Mouse (Mus musculus) brown adipose tissue, adult 24 weeks (tissue): ENCODE measurements around the gene Sh3bgrl2. TPM values are rescaled to one million over a fixed set of nuclear protein-coding genes. Genes with fewer than 3 reads are reported as not detected.
"Not testable (repeated sequence)": the region's sequence is repeated elsewhere in the genome, so short reads cannot be mapped to it uniquely, and the experiment has no call there.

Experiments
- H3K27ac ChIP-seq: fragments of 200-500 bp; replicated peaks from 2 replicates; pipeline ENCODE4 v1.5.1; 2012; ENCODE audit warnings: low read depth, mild to moderate bottlenecking, low read length
- H3K4me1 ChIP-seq: fragments of 200-500 bp; 2 replicates; pipeline ENCODE4 v1.6.1; 2012; ENCODE audit warnings: low read length, mixed read lengths; ENCODE audit not compliant: control insufficient read depth, insufficient read depth, insufficient read length
- H3K4me3 ChIP-seq: fragments of 200-500 bp; 2 replicates; pipeline ENCODE4 v1.5.1; 2012; ENCODE audit warnings: low read depth, mild to moderate bottlenecking, low read length, moderate library complexity; ENCODE audit not compliant: insufficient read depth
- polyA plus RNA-seq: library from polyadenylated mRNA; stranded (reverse); fragments of >200 nt; gene quantifications from 2 replicates; pipeline ENCODE4 v1.2.4, GENCODE M21; 2012; ENCODE audit not compliant: missing spikeins, insufficient read depth, insufficient read length

Sh3bgrl2 gene
- polyA plus RNA-seq = 7.2 and 8.0 TPM in 2 replicates

GRCm38 (mm10) chr9:83547830-83548689 lies at the start of gene Sh3bgrl2:
TSS of gene Sh3bgrl2 (plus strand) at chr9:83548327.
- Histone ChIP-seq H3K4me1 (no peaks in the 10 kb centered on the region), H3K27ac (peak within 1 kb of the TSS; percentile 64), H3K4me3 (peak within 1 kb of the TSS; percentile 92)

- H3K4me1 ChIP-seq, H3K27ac ChIP-seq, H3K4me3 ChIP-seq: not testable (repeated sequence)
Measured at GRCm38 (mm10) chr9:83519081-83519480, 29.0 kb upstream of the Sh3bgrl2 start.

- Histone ChIP-seq H3K4me3 (no peak overlapping the region), H3K27ac (no peak overlapping the region), H3K4me1 (no peaks in the 10 kb centered on the region)
Measured at GRCm38 (mm10) chr9:83519510-83520155, 28.5 kb upstream of the Sh3bgrl2 start.

GRCm38 (mm10) chr9:83527341-83528060 lies 20.6 kb upstream of the Sh3bgrl2 start:
- Histone ChIP-seq H3K4me3 (no peak overlapping the region), H3K4me1 (no peaks in the 10 kb centered on the region; the same call in 1 of the 2 replicates), H3K27ac (no peak overlapping the region)

- no peak overlapping the region for H3K27ac ChIP-seq
Measured at GRCm38 (mm10) chr9:83533044-83533769, 14.9 kb upstream of the Sh3bgrl2 start.

GRCm38 (mm10) chr9:83536959-83537358 lies 11.2 kb upstream of the Sh3bgrl2 start:
- Histone ChIP-seq H3K27ac (no peak overlapping the region), H3K4me3 (no peak overlapping the region), H3K4me1 (peaks cover 2% of the 10 kb centered on the region; the same call in 1 of the 2 replicates)

More at GRCm38 (mm10) chr9:83533044-83533769, 14.9 kb upstream of the Sh3bgrl2 start:
- no peaks in the 10 kb centered on the region; the same call in 1 of the 2 replicates for H3K4me1 ChIP-seq
- no peak overlapping the region for H3K4me3 ChIP-seq

GRCm38 (mm10) chr9:83537510-83537909 lies 10.6 kb upstream of the Sh3bgrl2 start:
- no peak overlapping the region for H3K4me3 ChIP-seq
- H3K4me1 ChIP-seq = peaks cover 2% of the 10 kb centered on the region; the same call in 1 of the 2 replicates
- no peak overlapping the region for H3K27ac ChIP-seq

GRCm38 (mm10) chr9:83537921-83538536 lies 10.1 kb upstream of the Sh3bgrl2 start:
- Histone ChIP-seq H3K27ac (no peak overlapping the region), H3K4me3 (no peak overlapping the region), H3K4me1 (peaks cover 2% of the 10 kb centered on the region; the same call in 1 of the 2 replicates)

- peaks cover 2% of the 10 kb centered on the region; the same call in 1 of the 2 replicates for H3K4me1 ChIP-seq
- no peak overlapping the region for H3K27ac ChIP-seq
- H3K4me3 ChIP-seq = no peak overlapping the region
Measured at GRCm38 (mm10) chr9:83539809-83540491, 8.2 kb upstream of the Sh3bgrl2 start.

GRCm38 (mm10) chr9:83540492-83540857 lies 7.7 kb upstream of the Sh3bgrl2 start:
- H3K4me3 ChIP-seq = no peak overlapping the region
- H3K27ac ChIP-seq = no peak overlapping the region
- H3K4me1 ChIP-seq = peaks cover 2% of the 10 kb centered on the region; the same call in 1 of the 2 replicates

GRCm38 (mm10) chr9:83540975-83541374 lies 7.2 kb upstream of the Sh3bgrl2 start:
- Histone ChIP-seq H3K27ac (no peak overlapping the region), H3K4me3 (no peak overlapping the region)

GRCm38 (mm10) chr9:83545240-83545639 lies 2.9 kb upstream of the Sh3bgrl2 start:
- Histone ChIP-seq H3K4me3 (no peak overlapping the region), H3K27ac (no peak overlapping the region), H3K4me1 (peaks cover 2% of the 10 kb centered on the region; the same call in 1 of the 2 replicates)

More at GRCm38 (mm10) chr9:83540975-83541374, 7.2 kb upstream of the Sh3bgrl2 start:
- peaks cover 2% of the 10 kb centered on the region; the same call in 1 of the 2 replicates for H3K4me1 ChIP-seq

GRCm38 (mm10) chr9:83546316-83546715 lies 1.8 kb upstream of the Sh3bgrl2 start:
- Histone ChIP-seq H3K4me3 (no peak overlapping the region), H3K4me1 (no peaks in the 10 kb centered on the region), H3K27ac (no peak overlapping the region)
